Mouse (Mus musculus): ENCODE data around the gene Grik4. TPM values are rescaled to one million over a fixed set of nuclear protein-coding genes. Genes with fewer than 3 reads are reported as not detected.

Grik4 gene
- total and polyA plus RNA-seq, 2 experiments from 2014 or later, result 7.7 to 11.9 TPM

DNA sequence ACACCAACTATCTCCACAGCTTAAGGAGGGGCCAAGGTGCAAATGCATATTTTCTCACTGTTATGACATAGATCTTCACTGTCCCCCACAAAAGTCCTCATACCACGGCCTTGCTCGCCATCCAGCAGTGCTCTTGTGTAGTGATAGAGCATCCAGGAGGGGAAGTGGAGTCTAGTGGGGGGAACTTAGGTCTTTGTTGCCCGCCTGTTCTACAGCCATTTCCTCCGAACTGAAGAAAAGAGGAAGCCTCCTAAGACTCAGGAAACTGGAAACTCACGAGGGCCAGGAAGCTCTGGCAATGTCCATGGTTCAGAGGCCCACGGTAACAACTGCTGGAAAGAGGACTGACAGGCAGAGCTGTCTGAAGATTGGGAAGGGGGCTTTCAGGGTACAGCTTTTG lies 106.8 kb downstream of the Grik4 start:
- ATAC-seq (no peak), DNase-seq (no peak)
- Histone ChIP-seq H3K9ac (no peak overlapping the region), H3K4me2 (ENCODE audit: low read depth) (no peak overlapping the region), H3K27me3 (ENCODE audit: insufficient read depth, low read length) (no peaks in the 10 kb centered on the region), H3K27ac (ENCODE audit: low read depth, low read length) (no peak overlapping the region), H3K4me1 (ENCODE audit: insufficient read depth) (no peaks in the 10 kb centered on the region), H3K4me3 (ENCODE audit: low read depth, low read length) (no peak overlapping the region), H3K36me3 (ENCODE audit: insufficient read depth) (no peaks in the 10 kb centered on the region), H3K9me3 (ENCODE audit: low read length) (no peaks in the 10 kb centered on the region)
- WGBS, result 73% methylated on average over 6 of the region's 6 CpGs
- no peak for TF ChIP-seq CTCF (IDR thresholded peaks at IDR 0.05; ENCODE audit: low read depth)

DNA sequence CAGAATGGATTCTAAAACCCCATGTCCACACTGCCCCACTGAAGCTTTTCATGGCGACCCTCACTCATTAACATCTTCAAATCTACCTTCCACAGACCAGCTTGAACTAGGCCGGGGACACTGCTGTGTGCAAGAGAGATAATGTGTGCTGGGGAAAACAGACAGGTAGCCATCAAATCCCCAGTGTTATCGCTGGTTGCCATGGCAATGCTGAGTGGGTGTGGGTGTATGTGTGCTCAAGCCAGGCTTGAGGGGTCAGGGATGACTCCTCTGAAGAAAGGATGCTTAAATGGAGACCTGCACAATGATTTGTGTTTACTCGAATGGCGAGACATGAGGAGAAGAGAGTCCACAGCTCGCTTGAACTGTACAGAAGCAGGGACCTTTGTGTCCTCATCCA lies 112.7 kb downstream of the Grik4 start:
- ATAC-seq (peak; percentile 25; the same call in 1 of the 2 replicates), DNase-seq (no peak)
- Histone ChIP-seq H3K27me3 (ENCODE audit: insufficient read depth, low read length) (no peaks in the 10 kb centered on the region), H3K4me1 (ENCODE audit: insufficient read depth) (no peaks in the 10 kb centered on the region), H3K9ac (no peak overlapping the region), H3K36me3 (ENCODE audit: insufficient read depth) (no peaks in the 10 kb centered on the region), H3K27ac (ENCODE audit: low read depth, low read length) (no peak overlapping the region), H3K4me2 (ENCODE audit: low read depth) (no peak overlapping the region), H3K9me3 (ENCODE audit: low read length) (no peaks in the 10 kb centered on the region), H3K4me3 (ENCODE audit: low read depth, low read length) (no peak overlapping the region)
- no peak for TF ChIP-seq CTCF (IDR thresholded peaks at IDR 0.05; ENCODE audit: low read depth)
- WGBS, result 82% methylated on average over 6 of the region's 6 CpGs

DNA sequence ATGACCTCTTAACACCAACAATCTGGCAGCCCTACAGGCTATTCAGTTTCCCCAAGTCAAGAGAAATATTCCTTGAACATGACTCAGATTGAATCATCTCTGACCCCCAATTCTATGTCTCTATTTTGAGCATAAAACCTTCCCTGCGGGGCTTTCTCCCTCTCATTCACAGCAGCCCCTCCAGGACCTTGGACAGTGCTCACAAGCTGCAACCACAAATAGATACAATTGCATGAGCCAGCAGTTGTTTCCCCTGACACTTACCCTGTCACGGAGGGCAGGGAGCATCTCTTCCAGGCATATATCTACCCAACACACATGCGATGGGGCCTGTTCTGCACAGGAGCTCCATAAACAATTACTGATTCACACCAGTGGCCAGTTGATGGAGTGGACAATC lies 125.0 kb downstream of the Grik4 start:
- Histone ChIP-seq H3K4me1 (ENCODE audit: insufficient read depth) (no peaks in the 10 kb centered on the region), H3K9me3 (ENCODE audit: low read length) (no peaks in the 10 kb centered on the region), H3K27me3 (ENCODE audit: insufficient read depth, low read length) (no peaks in the 10 kb centered on the region), H3K36me3 (ENCODE audit: insufficient read depth) (no peaks in the 10 kb centered on the region), H3K4me2 (ENCODE audit: low read depth) (no peak overlapping the region), H3K9ac (no peak overlapping the region), H3K27ac (ENCODE audit: low read depth, low read length) (no peak overlapping the region), H3K4me3 (ENCODE audit: low read depth, low read length) (no peak overlapping the region)
- ATAC-seq, result no peak
- no peak for DNase-seq
- 52% methylated on average over 3 of the region's 3 CpGs for WGBS
- no peak for TF ChIP-seq CTCF (IDR thresholded peaks at IDR 0.05; ENCODE audit: low read depth)

DNA sequence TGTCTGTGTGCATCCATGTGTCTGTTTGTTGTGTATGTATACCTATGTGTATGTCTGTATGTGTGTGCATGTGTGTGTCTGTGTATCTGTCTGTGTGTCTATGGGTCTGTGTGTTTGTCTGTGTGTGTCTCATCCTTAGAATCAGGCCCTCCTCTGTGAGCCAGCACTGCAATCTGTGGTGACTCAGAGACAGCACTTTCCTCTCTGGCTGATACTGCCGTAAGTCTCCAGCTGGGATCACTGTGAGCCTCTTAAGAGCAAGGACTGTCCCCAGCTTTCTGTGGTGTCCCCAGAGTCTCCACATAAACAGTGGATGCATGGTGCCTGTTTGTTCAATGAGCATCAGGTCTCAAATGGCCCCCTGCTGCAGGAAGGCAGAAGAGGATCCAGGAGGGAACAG lies 127.5 kb downstream of the Grik4 start:
- H3K4me1 ChIP-seq (ENCODE audit: insufficient read depth), result no peaks in the 10 kb centered on the region
- H3K4me3 ChIP-seq (ENCODE audit: low read depth, low read length), result no peak overlapping the region
- TF ChIP-seq CTCF (IDR thresholded peaks at IDR 0.05; ENCODE audit: low read depth), result no peak
- no peaks in the 10 kb centered on the region for H3K9me3 ChIP-seq (ENCODE audit: low read length)
- ATAC-seq (no peak), DNase-seq (no peak)
- H3K27me3 ChIP-seq (ENCODE audit: insufficient read depth, low read length), result no peaks in the 10 kb centered on the region
- H3K9ac ChIP-seq, result no peak overlapping the region
- 64% methylated on average over 1 of the region's 1 CpGs for WGBS
- no peak overlapping the region for H3K27ac ChIP-seq (ENCODE audit: low read depth, low read length)
- no peaks in the 10 kb centered on the region for H3K36me3 ChIP-seq (ENCODE audit: insufficient read depth)
- no peak overlapping the region for H3K4me2 ChIP-seq (ENCODE audit: low read depth)

DNA sequence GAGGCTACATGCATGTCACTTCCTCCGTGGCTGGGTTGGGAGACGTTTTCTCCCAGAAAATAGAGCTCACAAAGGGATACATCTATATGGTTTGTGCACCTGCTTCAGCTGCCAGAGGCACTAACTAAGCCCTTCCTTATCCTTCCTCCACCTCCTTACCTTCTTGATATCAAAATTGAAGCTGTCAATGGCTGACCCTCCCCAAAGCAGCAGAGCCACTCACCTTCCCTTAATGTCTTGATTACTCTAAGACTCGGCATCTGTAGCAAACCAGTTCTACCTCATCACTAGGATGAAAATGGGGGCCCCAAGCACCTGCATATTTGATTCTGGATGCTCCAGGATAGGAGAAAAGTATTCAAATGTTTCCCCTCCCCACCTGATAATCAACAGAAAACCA lies 135.1 kb downstream of the Grik4 start:
- Histone ChIP-seq H3K4me2 (ENCODE audit: low read depth) (no peak overlapping the region), H3K27me3 (ENCODE audit: insufficient read depth, low read length) (no peaks in the 10 kb centered on the region), H3K9me3 (ENCODE audit: low read length) (no peaks in the 10 kb centered on the region), H3K4me1 (ENCODE audit: insufficient read depth) (no peaks in the 10 kb centered on the region), H3K36me3 (ENCODE audit: insufficient read depth) (no peaks in the 10 kb centered on the region), H3K9ac (no peak overlapping the region), H3K27ac (ENCODE audit: low read depth, low read length) (no peak overlapping the region), H3K4me3 (ENCODE audit: low read depth, low read length) (no peak overlapping the region)
- no peak for TF ChIP-seq CTCF (IDR thresholded peaks at IDR 0.05; ENCODE audit: low read depth)
- ATAC-seq (no peak), DNase-seq (no peak)
- 92% methylated on average over 3 of the region's 3 CpGs for WGBS

DNA sequence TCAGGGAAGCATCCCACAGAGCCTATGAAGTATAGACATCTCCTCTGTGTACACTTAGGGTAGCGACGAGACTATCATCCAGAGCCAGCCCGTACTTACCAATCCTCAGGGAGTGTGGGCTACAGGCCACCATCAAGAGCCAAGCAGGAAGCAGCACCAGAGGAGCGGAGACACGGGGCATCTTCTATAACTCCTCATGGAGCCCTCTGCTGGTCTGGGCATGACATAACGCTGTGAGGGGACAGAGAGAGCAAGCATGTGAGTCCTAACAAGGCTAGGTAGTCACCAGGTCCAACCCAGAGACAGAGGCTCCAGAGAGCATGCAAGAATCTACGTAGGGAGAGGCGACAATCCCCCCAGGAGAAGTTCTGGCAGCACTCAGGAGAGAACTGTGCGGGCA lies 135.9 kb downstream of the Grik4 start:
- H3K27me3 ChIP-seq (ENCODE audit: insufficient read depth, low read length), result no peaks in the 10 kb centered on the region
- H3K27ac ChIP-seq (ENCODE audit: low read depth, low read length), result no peak overlapping the region
- H3K4me2 ChIP-seq (ENCODE audit: low read depth), result no peak overlapping the region
- DNase-seq, result no peak
- H3K4me3 ChIP-seq (ENCODE audit: low read depth, low read length), result no peak overlapping the region
- no peak overlapping the region for H3K9ac ChIP-seq
- TF ChIP-seq CTCF (IDR thresholded peaks at IDR 0.05; ENCODE audit: low read depth), result peak; percentile 34
- no peak for ATAC-seq
- H3K36me3 ChIP-seq (ENCODE audit: insufficient read depth), result no peaks in the 10 kb centered on the region
- WGBS, result 77% methylated on average over 9 of the region's 9 CpGs
- H3K4me1 ChIP-seq (ENCODE audit: insufficient read depth), result no peaks in the 10 kb centered on the region
- no peaks in the 10 kb centered on the region for H3K9me3 ChIP-seq (ENCODE audit: low read length)

DNA sequence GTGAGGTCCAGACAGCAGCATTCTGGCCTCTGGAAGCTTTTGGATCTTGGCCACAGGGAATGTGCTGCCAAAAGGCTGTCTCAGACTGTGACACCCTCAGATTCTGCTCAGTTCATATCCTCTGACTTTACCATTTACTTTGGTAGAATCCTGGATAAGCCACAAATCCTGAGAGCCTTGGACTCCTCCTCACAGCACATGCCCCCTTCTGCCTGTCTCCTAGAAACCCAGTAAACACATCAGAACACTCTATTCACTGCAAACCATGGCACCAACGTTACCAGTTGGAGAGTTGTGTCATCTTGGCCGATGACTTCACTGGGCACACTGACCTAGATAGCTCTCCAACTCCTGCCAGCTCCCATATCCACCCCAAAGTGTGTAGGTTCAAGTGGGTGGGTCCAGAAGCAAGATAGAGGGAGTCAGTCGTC lies 141.2 kb downstream of the Grik4 start:
- no peak for DNase-seq

DNA sequence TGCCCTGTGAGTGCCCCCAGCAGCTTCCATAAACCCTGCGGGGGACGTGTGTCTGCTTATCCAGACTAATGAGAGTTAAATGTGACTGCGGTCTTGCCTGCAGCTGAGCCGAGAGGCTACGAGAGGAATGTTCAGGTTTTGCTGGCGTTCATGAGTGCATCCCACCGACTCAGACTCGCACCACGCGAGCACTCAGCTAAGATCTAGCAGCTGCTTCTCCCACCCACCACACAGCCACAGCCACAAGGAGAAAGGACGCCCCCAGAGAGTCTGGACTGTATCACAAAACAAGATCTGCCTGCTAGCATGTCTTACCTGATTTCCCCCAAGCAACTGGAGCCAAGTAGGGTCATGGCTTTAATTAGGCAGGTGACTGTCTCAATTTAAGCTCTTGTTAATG lies 142.4 kb downstream of the Grik4 start:
- no peak for DNase-seq
- 79% methylated on average over 11 of the region's 11 CpGs for WGBS
- ATAC-seq, result no peak
- Histone ChIP-seq H3K27me3 (ENCODE audit: insufficient read depth, low read length) (no peaks in the 10 kb centered on the region), H3K9ac (no peak overlapping the region), H3K4me2 (ENCODE audit: low read depth) (no peak overlapping the region), H3K4me3 (ENCODE audit: low read depth, low read length) (no peak overlapping the region), H3K9me3 (ENCODE audit: low read length) (no peaks in the 10 kb centered on the region), H3K36me3 (ENCODE audit: insufficient read depth) (no peaks in the 10 kb centered on the region), H3K27ac (ENCODE audit: low read depth, low read length) (no peak overlapping the region), H3K4me1 (ENCODE audit: insufficient read depth) (0 out of 2 replicates have a peak, but pooled peaks cover 3% of the 10 kb centered on the region)
- TF ChIP-seq CTCF (IDR thresholded peaks at IDR 0.05; ENCODE audit: low read depth), result no peak

More for the DNA sequence above, 141.2 kb downstream of the Grik4 start:
- Histone ChIP-seq H3K4me1 (ENCODE audit: insufficient read depth) (0 out of 2 replicates have a peak, but pooled peaks cover 3% of the 10 kb centered on the region), H3K9me3 (ENCODE audit: low read length) (no peaks in the 10 kb centered on the region), H3K9ac (no peak overlapping the region), H3K36me3 (ENCODE audit: insufficient read depth) (no peaks in the 10 kb centered on the region), H3K4me2 (ENCODE audit: low read depth) (no peak overlapping the region), H3K27me3 (ENCODE audit: insufficient read depth, low read length) (no peaks in the 10 kb centered on the region), H3K4me3 (ENCODE audit: low read depth, low read length) (no peak overlapping the region), H3K27ac (ENCODE audit: low read depth, low read length) (no peak overlapping the region)
- no peak for TF ChIP-seq CTCF (IDR thresholded peaks at IDR 0.05; ENCODE audit: low read depth)
- peak; percentile 83 for ATAC-seq
- 41% methylated on average over 3 of the region's 3 CpGs for WGBS

All from forebrain, postnatal 0 days (tissue).